Comparison of ENCODE assay signal across 17 mouse cellular contexts in genomic region chr9:55328151-55328918, GRCm38 (mm10). TPM values are rescaled to one million over a fixed set of nuclear protein-coding genes. Genes with fewer than 3 reads are reported as not detected.
DNase-seq lines count a peak whose midpoint lies in the region; ATAC-seq and TF ChIP-seq lines count a peak whose summit lies in the region.
"Had no signal": no experiment of that assay in that cellular context is flagged by ENCODE, and none has a peak within 500 bp of the region (broad histone marks: within the 10 kb centered on the region; RNA-seq: fewer than 3 reads in every experiment).

No protein-coding gene starts in this region.

- intact Hi-C loops in left cerebral cortex, adult 2 months (cut with DNase I), result loop anchor here (5.0 to 10.0 kb wide), 3 partner anchors 181 to 606 kb away; partner anchors contain the start of genes Scaper and Ube2q2

- 25% methylated on average over 14 of the region's 14 CpGs for WGBS in hindbrain, embryonic 16.5 days

- no peak for ATAC-seq in megakaryocyte, adult 5-6 weeks (ENCODE audit: poor library complexity, severe bottlenecking)
- no peak for ATAC-seq in hindbrain, embryonic 16.5 days

- H3K36me3 ChIP-seq in megakaryocyte, embryonic 14.5 days (replicated peaks; ENCODE audit: low read length), result no peaks in the 10 kb centered on the region
- no peaks in the 10 kb centered on the region for H3K36me3 ChIP-seq in hindbrain, embryonic 16.5 days (ENCODE audit: control insufficient read depth, insufficient read depth, low read length)
- H3K36me3 ChIP-seq: liver, embryonic 15.5 days had no signal

- peak overlapping the region; percentile 84 for H3K4me2 ChIP-seq in hindbrain, embryonic 16.5 days (ENCODE audit: low read length)

- H3K4me3 ChIP-seq in megakaryocyte, embryonic 14.5 days (replicated peaks), result peak overlapping the region; percentile 57
- peak overlapping the region; percentile 27 for H3K4me3 ChIP-seq in hindbrain, embryonic 16.5 days (ENCODE audit: low read length)
- no peak overlapping the region for H3K4me3 ChIP-seq in left cerebral cortex, adult 2 months
- H3K4me3 ChIP-seq: erythroblast, embryonic 14.5 days; liver, embryonic 15.5 days; myocyte had no signal

- DNase-seq in cerebellum, adult 11-12 months, result peak; percentile 64
- DNase-seq in cerebellum, postnatal 4 days (ENCODE audit: low spot score in 2 of 2), result no peak
- DNase-seq in natural killer cell, adult 2 months (ENCODE audit: low spot score in 2 of 2), result peak; percentile 44 to 58
- no peak for DNase-seq in heart, adult 9 months (ENCODE audit: low spot score in 2 of 2)
- no peak for DNase-seq in left cerebral cortex, adult 2 months (ENCODE audit: extremely low spot score in 1 of 2, low spot score in 2 of 2)
- DNase-seq: adrenal gland, postnatal 10 days; heart, adult 18-20 months; heart, postnatal 14 days; kidney, adult 2 months; lung, postnatal 36 days; thymus, postnatal 25 days had no signal

- 0 out of 2 replicates have a peak overlapping the region, but pooled peaks have one; percentile 14 for H3K9ac ChIP-seq in hindbrain, embryonic 16.5 days (ENCODE audit: low read depth, low read length)
- H3K9ac ChIP-seq: liver, embryonic 15.5 days had no signal

- H3K4me1 ChIP-seq in megakaryocyte, embryonic 14.5 days, result peaks cover 29% of the 10 kb centered on the region
- H3K4me1 ChIP-seq in hindbrain, embryonic 16.5 days (ENCODE audit: control insufficient read depth, insufficient read depth, low read depth, low read length), result peaks cover 19% of the 10 kb centered on the region

- no peak overlapping the region for H3K27ac ChIP-seq in hindbrain, embryonic 16.5 days (ENCODE audit: low read depth, low read length)
- H3K27ac ChIP-seq in left cerebral cortex, adult 2 months, result no peak overlapping the region
- H3K27ac ChIP-seq: liver, embryonic 15.5 days had no signal

- TF ChIP-seq CTCF in left cerebral cortex, adult 2 months (IDR thresholded peaks at IDR 0.05), result no peak

- H3K9me3 ChIP-seq in megakaryocyte, embryonic 14.5 days, result no peaks in the 10 kb centered on the region
- H3K9me3 ChIP-seq in hindbrain, embryonic 16.5 days (ENCODE audit: control insufficient read depth, low read length), result no peaks in the 10 kb centered on the region
- H3K9me3 ChIP-seq: liver, embryonic 15.5 days had no signal

- peaks cover 88% of the 10 kb centered on the region for H3K27me3 ChIP-seq in megakaryocyte, embryonic 14.5 days (replicated peaks)
- 0 out of 2 replicates have a peak, but pooled peaks cover 2% of the 10 kb centered on the region for H3K27me3 ChIP-seq in hindbrain, embryonic 16.5 days (replicated peaks; ENCODE audit: control insufficient read depth, insufficient read depth, low read length)

RNA-seq across cellular contexts. Expression of gene Tmem266, which starts 1.6 kb away (rescaled TPM):
- 0.07 TPM in 1 of 2 replicates, not detected in the other for polyA plus RNA-seq in megakaryocyte, embryonic 14.5 days (2012; ENCODE audit: insufficient read depth, low replicate concordance)
- not detected in 2 replicates for total RNA-seq in megakaryocyte, adult 5-6 weeks (2015)
- total RNA-seq in megakaryocyte, adult 5-6 weeks (2017), result not detected in 2 replicates
- 6.0 and 6.5 TPM in 2 replicates for polyA plus RNA-seq in hindbrain, embryonic 16.5 days (2015; fragmentation: Nextera tagmentation; extraction: Ambion mirVana)
- total RNA-seq in left cerebral cortex, adult 2 months (2021), result 1 to 10 TPM; 7.6 to 8.1 TPM
- polyA plus RNA-seq: erythroblast, embryonic 14.5 days; liver, embryonic 15.5 days; myocyte had no signal

RNA-seq across cellular contexts. Expression of gene Nrg4, which starts 1.7 kb away (rescaled TPM):
- 0.26 TPM in 1 of 2 replicates, not detected in the other for polyA plus RNA-seq in megakaryocyte, embryonic 14.5 days (2012; ENCODE audit: insufficient read depth, low replicate concordance)
- 2.9 and 6.5 TPM in 2 replicates for total RNA-seq in megakaryocyte, adult 5-6 weeks (2015)
- total RNA-seq in megakaryocyte, adult 5-6 weeks (2017), result 2.1 TPM in 2 replicates
- polyA plus RNA-seq in hindbrain, embryonic 16.5 days (2015; fragmentation: Nextera tagmentation; extraction: Ambion mirVana), result 1.6 and 1.7 TPM in 2 replicates
- 1 to 10 TPM; 1.2 to 1.4 TPM for total RNA-seq in left cerebral cortex, adult 2 months (2021)

Comparison
In these comparisons a context has a peak if more than half of its experiments do, and no peak if none do; other contexts are left out.
1. DNase-seq: peak in cerebellum, adult 11-12 months (single experiment) and natural killer cell, adult 2 months (2 of 2); none in cerebellum, postnatal 4 days (0 of 2), heart, adult 9 months (0 of 2) and left cerebral cortex, adult 2 months (0 of 2).
2. RNA of gene Tmem266, which starts 1.6 kb away (total RNA-seq): 7.6 to 8.1 TPM in left cerebral cortex, adult 2 months; not detected in megakaryocyte, adult 5-6 weeks; every median in the first group is over 4 times any median in the second.